Mouse (Mus musculus): ENCODE results near the gene Chrm3. TPM values are rescaled to one million over a fixed set of nuclear protein-coding genes. Genes with fewer than 3 reads are reported as not detected.

The Chrm3 gene
- total and polyA plus RNA-seq, 2 experiments from 2014 or later = 2.8 to 14.8 TPM

- no peak for TF ChIP-seq CTCF (IDR thresholded peaks at IDR 0.05; ENCODE audit: low read depth)
- no peak overlapping the region for H3K4me3 ChIP-seq (ENCODE audit: low read depth, low read length)
- H3K9me3 ChIP-seq (ENCODE audit: low read length) = no peaks in the 10 kb centered on the region
- H3K4me2 ChIP-seq (ENCODE audit: low read depth) = no peak overlapping the region
- no peak overlapping the region for H3K9ac ChIP-seq
- 52% methylated on average over 5 of the region's 5 CpGs for WGBS
- no peak for ATAC-seq
- H3K36me3 ChIP-seq (ENCODE audit: insufficient read depth) = no peaks in the 10 kb centered on the region
- H3K27ac ChIP-seq (ENCODE audit: low read depth, low read length) = no peak overlapping the region
- no peaks in the 10 kb centered on the region for H3K27me3 ChIP-seq (ENCODE audit: insufficient read depth, low read length)
- no peaks in the 10 kb centered on the region for H3K4me1 ChIP-seq (ENCODE audit: insufficient read depth)
- no peak for DNase-seq
Measured at GRCm38 (mm10) chr13:10031547-10031946, 329.1 kb downstream of the Chrm3 start.

GRCm38 (mm10) chr13:10029944-10030343, 330.7 kb downstream of the Chrm3 start:
- H3K27me3 ChIP-seq (ENCODE audit: insufficient read depth, low read length) = no peaks in the 10 kb centered on the region
- DNase-seq (no peak), ATAC-seq (no peak)
- H3K9ac ChIP-seq = no peak overlapping the region
- no peak for TF ChIP-seq CTCF (IDR thresholded peaks at IDR 0.05; ENCODE audit: low read depth)
- H3K4me2 ChIP-seq (ENCODE audit: low read depth) = no peak overlapping the region
- H3K27ac ChIP-seq (ENCODE audit: low read depth, low read length) = no peak overlapping the region
- H3K4me3 ChIP-seq (ENCODE audit: low read depth, low read length) = no peak overlapping the region
- H3K36me3 ChIP-seq (ENCODE audit: insufficient read depth) = no peaks in the 10 kb centered on the region
- H3K9me3 ChIP-seq (ENCODE audit: low read length) = no peaks in the 10 kb centered on the region
- 88% methylated on average over 6 of the region's 6 CpGs for WGBS
- H3K4me1 ChIP-seq (ENCODE audit: insufficient read depth) = no peaks in the 10 kb centered on the region

DNA sequence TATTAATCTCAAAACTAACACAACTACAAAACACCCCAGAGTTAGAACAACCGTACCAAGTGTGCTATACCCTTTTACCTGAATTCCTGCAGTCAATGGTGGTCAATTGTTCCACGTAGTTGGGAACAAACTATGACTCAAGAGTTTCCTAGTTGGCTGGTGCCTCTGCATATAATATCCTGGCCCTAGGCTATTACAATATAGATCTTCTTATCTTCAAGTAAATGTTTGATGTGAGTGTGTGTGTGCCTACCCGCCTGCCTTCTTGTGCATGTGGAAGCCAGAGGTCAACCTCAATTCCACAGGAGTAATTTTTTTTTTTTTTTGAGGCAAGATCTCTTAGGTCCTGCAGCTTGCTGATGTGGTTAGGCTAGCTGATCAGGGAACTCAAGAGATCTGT, 335.5 kb downstream of the Chrm3 start:
- DNase-seq (no peak), ATAC-seq (no peak)
- Histone ChIP-seq H3K4me3 (ENCODE audit: low read depth, low read length) (no peak overlapping the region), H3K9me3 (ENCODE audit: low read length) (no peaks in the 10 kb centered on the region), H3K27me3 (ENCODE audit: insufficient read depth, low read length) (no peaks in the 10 kb centered on the region), H3K4me2 (ENCODE audit: low read depth) (no peak overlapping the region), H3K36me3 (ENCODE audit: insufficient read depth) (no peaks in the 10 kb centered on the region), H3K4me1 (ENCODE audit: insufficient read depth) (no peaks in the 10 kb centered on the region), H3K9ac (no peak overlapping the region), H3K27ac (ENCODE audit: low read depth, low read length) (no peak overlapping the region)
- no peak for TF ChIP-seq CTCF (IDR thresholded peaks at IDR 0.05; ENCODE audit: low read depth)
- 95% methylated on average over 3 of the region's 3 CpGs for WGBS

DNA sequence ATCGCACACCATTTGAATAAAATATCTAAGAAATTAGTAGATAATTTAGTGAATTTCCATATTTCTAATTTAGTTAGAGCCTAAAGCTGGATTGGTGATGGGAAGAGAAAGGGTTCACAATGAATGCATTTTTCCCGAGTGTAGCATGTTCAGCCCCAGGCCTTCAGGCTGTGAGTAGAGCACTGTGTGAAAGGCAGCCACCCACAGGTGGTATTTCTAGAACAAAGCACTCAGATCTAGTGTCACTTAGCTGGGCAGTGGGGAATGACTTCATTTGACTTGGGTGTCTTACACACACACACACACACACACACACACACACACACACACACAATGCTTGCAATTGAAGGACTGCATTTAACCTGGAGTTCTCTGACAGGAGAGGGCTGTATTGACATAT, 337.5 kb downstream of the Chrm3 start:
- Histone ChIP-seq H3K27me3 (ENCODE audit: insufficient read depth, low read length) (no peaks in the 10 kb centered on the region), H3K4me2 (ENCODE audit: low read depth) (no peak overlapping the region), H3K4me3 (ENCODE audit: low read depth, low read length) (no peak overlapping the region), H3K9ac (no peak overlapping the region), H3K27ac (ENCODE audit: low read depth, low read length) (no peak overlapping the region), H3K36me3 (ENCODE audit: insufficient read depth) (no peaks in the 10 kb centered on the region), H3K4me1 (ENCODE audit: insufficient read depth) (no peaks in the 10 kb centered on the region), H3K9me3 (ENCODE audit: low read length) (no peaks in the 10 kb centered on the region)
- no peak for TF ChIP-seq CTCF (IDR thresholded peaks at IDR 0.05; ENCODE audit: low read depth)
- DNase-seq (no peak), ATAC-seq (no peak)
- 58% methylated on average over 2 of the region's 2 CpGs for WGBS

- DNase-seq (no peak), ATAC-seq (peak; percentile 48; the same call in 1 of the 2 replicates)
- no peaks in the 10 kb centered on the region for H3K4me1 ChIP-seq (ENCODE audit: insufficient read depth)
- H3K27ac ChIP-seq (ENCODE audit: low read depth, low read length) = no peak overlapping the region
- 41% methylated on average over 1 of the region's 1 CpGs for WGBS
- no peaks in the 10 kb centered on the region for H3K36me3 ChIP-seq (ENCODE audit: insufficient read depth)
- no peaks in the 10 kb centered on the region for H3K27me3 ChIP-seq (ENCODE audit: insufficient read depth, low read length)
- no peak overlapping the region for H3K4me3 ChIP-seq (ENCODE audit: low read depth, low read length)
- no peak for TF ChIP-seq CTCF (IDR thresholded peaks at IDR 0.05; ENCODE audit: low read depth)
- H3K9me3 ChIP-seq (ENCODE audit: low read length) = no peaks in the 10 kb centered on the region
- no peak overlapping the region for H3K9ac ChIP-seq
- no peak overlapping the region for H3K4me2 ChIP-seq (ENCODE audit: low read depth)
Measured at GRCm38 (mm10) chr13:10019252-10019651, 341.4 kb downstream of the Chrm3 start.

DNA sequence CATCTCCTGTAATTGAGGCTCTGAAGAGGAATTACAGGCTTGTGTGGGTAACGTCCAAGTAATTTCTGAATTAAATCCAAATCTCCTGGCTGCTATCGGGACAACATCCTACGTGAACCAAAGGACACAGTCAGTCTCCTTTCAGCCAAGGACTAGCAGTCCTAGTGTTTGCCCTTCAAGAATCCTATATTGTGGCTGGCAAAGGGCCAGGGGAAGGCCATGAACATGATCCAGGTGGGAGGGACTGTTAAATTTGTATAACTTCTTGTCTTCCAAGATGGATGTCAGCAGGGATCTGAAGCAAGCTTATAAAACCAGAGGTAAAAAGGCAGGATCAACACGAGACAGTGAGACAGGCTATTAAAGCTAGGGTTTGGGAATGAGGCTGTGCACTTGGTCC, 357.7 kb downstream of the Chrm3 start:
- Histone ChIP-seq H3K9me3 (ENCODE audit: low read length) (no peaks in the 10 kb centered on the region), H3K9ac (no peak overlapping the region), H3K4me3 (ENCODE audit: low read depth, low read length) (no peak overlapping the region), H3K36me3 (ENCODE audit: insufficient read depth) (no peaks in the 10 kb centered on the region), H3K27ac (ENCODE audit: low read depth, low read length) (no peak overlapping the region), H3K27me3 (ENCODE audit: insufficient read depth, low read length) (no peaks in the 10 kb centered on the region), H3K4me2 (ENCODE audit: low read depth) (no peak overlapping the region), H3K4me1 (ENCODE audit: insufficient read depth) (no peaks in the 10 kb centered on the region)
- ATAC-seq (no peak), DNase-seq (no peak)
- no peak for TF ChIP-seq CTCF (IDR thresholded peaks at IDR 0.05; ENCODE audit: low read depth)
- WGBS = 40% methylated on average over 4 of the region's 4 CpGs

DNA sequence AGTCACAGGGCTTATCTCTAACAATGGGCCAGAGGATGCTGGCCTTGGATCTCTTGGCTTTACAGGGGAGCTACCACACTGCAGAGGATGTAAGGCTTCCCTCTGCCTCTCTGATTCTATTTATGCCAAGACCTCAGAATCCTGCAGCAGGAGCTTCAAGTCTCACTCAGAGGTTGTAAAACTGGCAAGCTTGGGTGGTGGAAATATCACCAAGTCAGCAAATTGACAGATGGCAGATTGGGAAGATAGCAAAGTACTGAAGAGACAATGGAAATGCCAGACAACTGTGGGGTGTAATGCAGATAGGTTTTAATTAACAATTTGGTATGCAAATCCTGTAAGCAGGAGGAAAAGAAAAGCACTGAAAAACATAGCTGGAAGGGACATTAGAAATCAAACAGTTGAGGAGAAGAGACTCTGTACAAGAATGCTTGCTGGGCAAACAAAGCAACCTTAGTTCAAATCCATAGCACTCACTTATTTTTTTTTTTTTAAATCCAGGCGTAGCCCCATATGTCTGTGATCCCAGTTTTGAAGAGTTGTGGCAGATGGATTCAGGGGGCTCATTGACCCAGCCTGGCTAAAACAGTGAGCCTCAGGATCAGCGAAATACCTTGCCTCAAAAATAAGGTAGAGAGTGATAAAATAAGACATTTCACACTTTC, 362.9 kb downstream of the Chrm3 start:
- Histone ChIP-seq H3K27me3 (ENCODE audit: insufficient read depth, low read length) (no peaks in the 10 kb centered on the region), H3K36me3 (ENCODE audit: insufficient read depth) (no peaks in the 10 kb centered on the region), H3K4me1 (ENCODE audit: insufficient read depth) (no peaks in the 10 kb centered on the region), H3K9me3 (ENCODE audit: low read length) (no peaks in the 10 kb centered on the region), H3K9ac (no peak overlapping the region), H3K27ac (ENCODE audit: low read depth, low read length) (no peak overlapping the region), H3K4me3 (ENCODE audit: low read depth, low read length) (no peak overlapping the region), H3K4me2 (ENCODE audit: low read depth) (no peak overlapping the region)
- peak; percentile 62 for ATAC-seq
- 53% methylated on average over 2 of the region's 2 CpGs for WGBS
- no peak for TF ChIP-seq CTCF (IDR thresholded peaks at IDR 0.05; ENCODE audit: low read depth)
- peak; percentile 48 for DNase-seq
